Mouse (Mus musculus): ENCODE measurements around the gene Vdac1. TPM values are rescaled to one million over a fixed set of nuclear protein-coding genes. Genes with fewer than 3 reads are reported as not detected.

The Vdac1 gene
- total and polyA plus RNA-seq, 2 experiments from 2014 or later: 330 to 401 TPM

DNA sequence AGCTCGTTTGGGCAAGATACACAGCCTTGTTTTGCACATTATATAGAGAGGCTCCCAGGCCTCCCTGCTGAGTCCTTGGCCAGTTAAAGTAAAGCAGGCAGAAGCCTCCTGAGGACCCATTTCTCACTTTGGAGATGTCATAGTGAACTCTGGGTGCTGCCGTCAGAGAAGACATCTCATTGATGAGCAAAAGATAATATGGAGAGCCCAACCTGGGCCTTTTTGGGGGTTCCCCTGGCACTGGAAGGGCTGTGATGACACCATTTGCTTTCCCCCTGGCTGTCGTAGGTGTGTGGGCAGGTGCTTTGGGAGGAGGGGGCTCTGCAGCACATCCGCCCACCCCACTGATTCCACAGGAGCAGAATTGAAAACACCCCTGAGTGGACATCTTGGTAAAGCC lies 18.4 kb upstream of the Vdac1 start:
- 83% methylated on average over 4 of the region's 4 CpGs for WGBS
- H3K4me1 ChIP-seq (ENCODE audit: insufficient read depth): 0 out of 2 replicates have a peak, but pooled peaks cover 3% of the 10 kb centered on the region
- ATAC-seq: no peak
- no peak overlapping the region for H3K4me3 ChIP-seq (ENCODE audit: low read depth, low read length)
- no peak for TF ChIP-seq CTCF (IDR thresholded peaks at IDR 0.05; ENCODE audit: low read depth)
- H3K9me3 ChIP-seq (ENCODE audit: low read length): no peaks in the 10 kb centered on the region
- no peaks in the 10 kb centered on the region for H3K27me3 ChIP-seq (ENCODE audit: insufficient read depth, low read length)
- no peaks in the 10 kb centered on the region for H3K36me3 ChIP-seq (ENCODE audit: insufficient read depth)
- H3K4me2 ChIP-seq (ENCODE audit: low read depth): no peak overlapping the region
- no peak for DNase-seq
- H3K9ac ChIP-seq: no peak overlapping the region
- no peak overlapping the region for H3K27ac ChIP-seq (ENCODE audit: low read depth, low read length)

DNA sequence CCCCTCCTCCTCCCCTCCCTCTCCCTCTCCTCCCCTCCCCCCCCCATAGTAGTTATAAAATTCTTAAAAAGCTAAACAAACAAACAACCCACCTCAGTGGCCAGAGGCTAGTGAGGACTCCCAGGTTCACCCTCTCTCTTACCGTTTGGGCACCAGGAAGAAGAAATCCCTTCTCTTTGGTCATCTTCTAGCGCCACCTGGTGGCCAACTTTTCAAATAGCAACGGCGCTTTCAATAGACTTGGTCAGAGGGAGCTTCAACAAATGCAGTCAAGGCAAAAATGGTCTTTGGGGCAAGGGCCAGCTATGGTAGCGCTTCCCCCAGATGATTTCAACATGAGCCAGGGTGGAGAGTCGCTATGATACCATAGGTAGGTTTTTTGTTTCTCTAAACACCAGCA lies 17.5 kb upstream of the Vdac1 start:
- WGBS: under 1% methylated on average over 6 of the region's 6 CpGs

DNA sequence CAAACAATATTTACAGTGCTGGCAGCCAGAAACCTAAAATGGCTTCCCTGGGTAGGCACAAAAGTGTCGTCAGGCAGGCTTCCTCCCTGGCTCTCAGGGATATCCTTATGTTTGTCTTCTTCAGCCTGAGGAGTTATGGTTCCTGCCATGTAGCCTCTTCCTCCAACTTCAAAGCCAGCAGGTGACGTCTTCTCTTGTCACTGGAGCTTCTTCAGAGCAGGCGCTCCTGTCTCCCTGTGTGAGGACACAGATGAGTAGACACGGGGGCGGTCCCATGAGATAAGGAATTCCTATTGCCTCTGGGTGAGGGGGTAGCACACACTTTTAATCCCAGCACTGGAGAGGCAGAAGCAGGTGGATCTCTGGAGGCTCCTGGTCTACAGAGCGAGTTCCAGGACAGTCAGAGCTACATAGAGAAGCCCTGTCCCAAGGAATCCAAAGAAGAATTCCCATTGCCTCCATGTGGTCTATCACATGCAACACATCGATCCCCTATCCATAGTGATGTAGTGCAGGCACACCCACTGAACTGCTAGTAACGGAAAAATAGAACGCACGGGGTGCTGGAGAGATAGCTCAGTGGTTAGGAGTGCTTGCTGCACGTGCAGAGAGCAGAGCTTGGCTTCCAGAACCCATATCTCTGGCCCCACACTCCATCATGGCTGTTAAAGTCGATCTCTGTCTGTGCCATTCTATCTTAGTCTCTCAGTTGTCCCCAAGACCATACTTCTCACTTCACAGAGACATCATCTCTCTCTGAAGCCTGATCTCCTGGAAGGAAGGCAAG lies 15.5 kb upstream of the Vdac1 start:
- Histone ChIP-seq H3K4me2 (ENCODE audit: low read depth) (peak overlapping the region; percentile 48), H3K27ac (ENCODE audit: low read depth, low read length) (0 out of 2 replicates have a peak overlapping the region, but pooled peaks have one; percentile 80), H3K4me3 (ENCODE audit: low read depth, low read length) (no peak overlapping the region), H3K4me1 (ENCODE audit: insufficient read depth) (0 out of 2 replicates have a peak, but pooled peaks cover 3% of the 10 kb centered on the region), H3K9ac (no peak overlapping the region), H3K9me3 (ENCODE audit: low read length) (no peaks in the 10 kb centered on the region), H3K27me3 (ENCODE audit: insufficient read depth, low read length) (no peaks in the 10 kb centered on the region), H3K36me3 (ENCODE audit: insufficient read depth) (no peaks in the 10 kb centered on the region)
- ATAC-seq (no peak), DNase-seq (no peak)
- 84% methylated on average over 12 of the region's 12 CpGs for WGBS
- no peak for TF ChIP-seq CTCF (IDR thresholded peaks at IDR 0.05; ENCODE audit: low read depth)

More for the DNA sequence above, 17.5 kb upstream of the Vdac1 start:
- H3K27me3 ChIP-seq (ENCODE audit: insufficient read depth, low read length): no peaks in the 10 kb centered on the region
- no peaks in the 10 kb centered on the region for H3K36me3 ChIP-seq (ENCODE audit: insufficient read depth)
- peak; percentile 89 for DNase-seq
- no peak overlapping the region for H3K4me2 ChIP-seq (ENCODE audit: low read depth)
- ATAC-seq: no peak
- H3K4me1 ChIP-seq (ENCODE audit: insufficient read depth): 0 out of 2 replicates have a peak, but pooled peaks cover 3% of the 10 kb centered on the region
- no peaks in the 10 kb centered on the region for H3K9me3 ChIP-seq (ENCODE audit: low read length)
- H3K27ac ChIP-seq (ENCODE audit: low read depth, low read length): no peak overlapping the region
- TF ChIP-seq CTCF (IDR thresholded peaks at IDR 0.05; ENCODE audit: low read depth): peak; percentile 87
- H3K4me3 ChIP-seq (ENCODE audit: low read depth, low read length): no peak overlapping the region
- H3K9ac ChIP-seq: no peak overlapping the region

DNA sequence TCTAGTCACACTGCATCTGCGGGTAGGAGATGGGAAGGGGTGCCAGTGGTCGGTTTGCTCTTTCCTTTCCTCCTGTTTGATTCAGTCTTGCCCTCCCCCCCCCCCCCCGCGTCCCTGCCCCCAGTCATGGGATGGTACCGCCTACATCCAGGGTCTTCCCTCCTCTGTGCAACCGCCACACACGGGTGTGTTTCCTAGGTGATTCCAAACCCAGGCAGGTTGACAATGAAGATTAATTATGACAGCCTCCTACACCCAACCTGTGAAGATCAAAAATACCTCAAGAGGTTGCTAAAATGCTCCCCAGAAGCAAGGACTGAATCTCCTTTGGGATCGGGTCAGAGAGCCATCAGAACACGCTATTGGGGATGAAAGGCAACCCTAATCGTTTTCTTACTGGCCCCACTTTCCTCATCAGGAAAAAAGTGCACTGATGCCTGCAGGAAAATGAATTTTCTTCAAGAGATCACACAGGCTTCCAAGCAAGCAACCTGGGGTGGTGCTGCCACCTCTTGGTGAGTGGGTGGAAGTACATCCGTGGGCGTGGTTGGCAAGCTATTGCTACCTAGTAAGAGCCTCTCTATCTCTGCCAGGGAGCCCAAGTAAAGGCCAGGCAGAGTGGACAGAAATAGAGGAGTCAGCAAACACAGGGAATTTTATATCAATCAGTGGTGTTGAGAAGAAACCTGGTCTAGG lies 14.6 kb upstream of the Vdac1 start:
- peak; percentile 94 for TF ChIP-seq CTCF (IDR thresholded peaks at IDR 0.05; ENCODE audit: low read depth)
- peak overlapping the region; percentile 28 for H3K4me3 ChIP-seq (ENCODE audit: low read depth, low read length)
- DNase-seq (peak; percentile 95), ATAC-seq (peak; percentile 88)
- H3K4me2 ChIP-seq (ENCODE audit: low read depth): peak overlapping the region; percentile 48
- 14% methylated on average over 9 of the region's 12 CpGs for WGBS
- H3K9ac ChIP-seq: peak overlapping the region; percentile 42
- no peaks in the 10 kb centered on the region for H3K9me3 ChIP-seq (ENCODE audit: low read length)
- no peaks in the 10 kb centered on the region for H3K27me3 ChIP-seq (ENCODE audit: insufficient read depth, low read length)
- no peaks in the 10 kb centered on the region for H3K36me3 ChIP-seq (ENCODE audit: insufficient read depth)
- H3K27ac ChIP-seq (ENCODE audit: low read depth, low read length): peak overlapping the region; percentile 80
- H3K4me1 ChIP-seq (ENCODE audit: insufficient read depth): 0 out of 2 replicates have a peak, but pooled peaks cover 3% of the 10 kb centered on the region

DNA sequence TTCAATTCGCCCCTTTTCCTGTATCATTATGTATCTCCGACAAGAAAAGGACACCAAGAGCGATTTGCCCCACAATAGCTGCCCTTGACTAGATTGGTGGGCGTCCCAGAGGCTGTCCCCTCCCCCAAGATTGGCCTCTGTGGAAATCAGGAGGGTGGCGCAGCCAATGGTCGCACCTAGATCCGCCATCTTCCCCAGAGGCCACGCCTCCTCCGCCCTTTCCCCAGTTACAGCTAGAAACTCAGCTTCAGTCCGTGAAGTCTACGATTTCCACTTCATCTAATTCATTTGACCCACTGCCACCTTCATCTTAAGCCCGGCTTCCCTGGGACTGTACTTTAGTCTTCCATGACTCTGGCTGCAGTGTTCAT lies 14.0 kb upstream of the Vdac1 start:
- peak; percentile 84 for DNase-seq
- peak; percentile 88 for ATAC-seq

DNA sequence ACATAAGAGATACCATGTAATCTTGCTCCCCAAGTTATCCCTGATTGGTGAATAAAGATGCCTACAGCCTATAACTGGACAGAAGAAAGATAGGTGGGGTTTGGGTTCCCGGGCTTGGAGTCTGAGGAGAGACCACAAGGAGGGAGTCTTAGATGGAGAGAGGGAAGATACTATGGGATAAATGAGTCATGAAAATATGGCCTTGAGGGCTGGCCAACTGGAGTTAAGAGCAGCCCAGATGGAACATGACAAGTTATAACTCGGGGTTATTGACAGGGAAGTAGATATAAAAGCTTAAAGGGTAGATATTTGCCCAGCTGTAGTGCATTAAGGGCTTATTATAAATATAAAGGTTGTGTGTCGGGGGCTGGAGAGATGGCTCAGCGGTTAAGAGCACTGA lies 12.5 kb upstream of the Vdac1 start:
- Histone ChIP-seq H3K27me3 (ENCODE audit: insufficient read depth, low read length) (no peaks in the 10 kb centered on the region), H3K9ac (no peak overlapping the region), H3K27ac (ENCODE audit: low read depth, low read length) (no peak overlapping the region), H3K36me3 (ENCODE audit: insufficient read depth) (no peaks in the 10 kb centered on the region), H3K4me1 (ENCODE audit: insufficient read depth) (0 out of 2 replicates have a peak, but pooled peaks cover 3% of the 10 kb centered on the region), H3K4me2 (ENCODE audit: low read depth) (no peak overlapping the region), H3K4me3 (ENCODE audit: low read depth, low read length) (no peak overlapping the region), H3K9me3 (ENCODE audit: low read length) (no peaks in the 10 kb centered on the region)
- 90% methylated on average over 4 of the region's 4 CpGs for WGBS
- no peak for ATAC-seq
- DNase-seq: no peak
- TF ChIP-seq CTCF (IDR thresholded peaks at IDR 0.05; ENCODE audit: low read depth): no peak

More for the DNA sequence above, 14.0 kb upstream of the Vdac1 start:
- H3K27me3 ChIP-seq (ENCODE audit: insufficient read depth, low read length): no peaks in the 10 kb centered on the region
- peak overlapping the region; percentile 28 for H3K4me3 ChIP-seq (ENCODE audit: low read depth, low read length)
- no peak for TF ChIP-seq CTCF (IDR thresholded peaks at IDR 0.05; ENCODE audit: low read depth)
- WGBS: 8% methylated on average over 12 of the region's 12 CpGs
- peak overlapping the region; percentile 42 for H3K9ac ChIP-seq
- H3K27ac ChIP-seq (ENCODE audit: low read depth, low read length): peak overlapping the region; percentile 80
- 0 out of 2 replicates have a peak, but pooled peaks cover 3% of the 10 kb centered on the region for H3K4me1 ChIP-seq (ENCODE audit: insufficient read depth)
- no peaks in the 10 kb centered on the region for H3K9me3 ChIP-seq (ENCODE audit: low read length)
- H3K36me3 ChIP-seq (ENCODE audit: insufficient read depth): no peaks in the 10 kb centered on the region
- H3K4me2 ChIP-seq (ENCODE audit: low read depth): peak overlapping the region; percentile 48

DNA sequence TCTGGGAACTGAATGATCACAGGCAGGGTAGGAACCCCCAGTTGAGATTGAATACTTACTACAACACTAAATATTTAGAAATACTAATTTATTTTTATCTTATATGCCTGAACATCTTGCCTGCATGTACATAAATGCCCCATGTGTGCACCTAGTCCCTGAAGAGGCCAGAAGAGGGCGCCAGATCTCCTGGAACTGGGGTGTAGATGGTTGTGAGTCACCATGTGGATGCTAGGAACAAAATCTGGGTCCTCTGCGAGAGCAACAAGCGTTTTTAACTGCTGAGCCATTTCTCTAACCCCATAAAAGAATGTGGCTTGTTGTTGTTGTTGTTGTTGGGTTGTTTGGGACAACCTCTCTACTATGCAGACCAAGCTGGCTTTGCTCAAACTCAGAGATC lies 11.9 kb upstream of the Vdac1 start:
- Histone ChIP-seq H3K9ac (no peak overlapping the region), H3K4me3 (ENCODE audit: low read depth, low read length) (no peak overlapping the region), H3K9me3 (ENCODE audit: low read length) (no peaks in the 10 kb centered on the region), H3K4me2 (ENCODE audit: low read depth) (no peak overlapping the region), H3K36me3 (ENCODE audit: insufficient read depth) (no peaks in the 10 kb centered on the region), H3K27ac (ENCODE audit: low read depth, low read length) (no peak overlapping the region), H3K4me1 (ENCODE audit: insufficient read depth) (0 out of 2 replicates have a peak, but pooled peaks cover 3% of the 10 kb centered on the region), H3K27me3 (ENCODE audit: insufficient read depth, low read length) (no peaks in the 10 kb centered on the region)
- DNase-seq: no peak
- no peak for ATAC-seq
- 69% methylated on average over 3 of the region's 3 CpGs for WGBS
- TF ChIP-seq CTCF (IDR thresholded peaks at IDR 0.05; ENCODE audit: low read depth): peak; percentile 5; the same call in 1 of the 2 replicates

Data from forebrain, postnatal 0 days (tissue).